Mouse (Mus musculus) B cell, adult 67 days (primary cell): Measurements from ENCODE around the gene Clic3. TPM values are rescaled to one million over a fixed set of nuclear protein-coding genes. Genes with fewer than 3 reads are reported as not detected.

ENCODE experiments used
- total RNA-seq, 2 experiments: library from RNA; stranded (reverse); gene quantifications; 4 replicates each; pipeline ENCODE4 v1.2.4; 2023

The Clic3 gene
- total RNA-seq: not detected

GRCm38 (mm10) chr2:25456205-25456953 is at the start of gene Clic3:
Clic3 (plus strand) TSS chr2:25456838.

GRCm38 (mm10) chr2:25422587-25423410 is 33.8 kb upstream of the Clic3 start, which contains the start of gene Fut7:
Fut7 (plus strand) TSS chr2:25423267.

GRCm38 (mm10) chr2:25428442-25429236 is 28.0 kb upstream of the Clic3 start, which contains the start of gene Abca2:
Abca2 (plus strand) TSS chr2:25428703.

DNA sequence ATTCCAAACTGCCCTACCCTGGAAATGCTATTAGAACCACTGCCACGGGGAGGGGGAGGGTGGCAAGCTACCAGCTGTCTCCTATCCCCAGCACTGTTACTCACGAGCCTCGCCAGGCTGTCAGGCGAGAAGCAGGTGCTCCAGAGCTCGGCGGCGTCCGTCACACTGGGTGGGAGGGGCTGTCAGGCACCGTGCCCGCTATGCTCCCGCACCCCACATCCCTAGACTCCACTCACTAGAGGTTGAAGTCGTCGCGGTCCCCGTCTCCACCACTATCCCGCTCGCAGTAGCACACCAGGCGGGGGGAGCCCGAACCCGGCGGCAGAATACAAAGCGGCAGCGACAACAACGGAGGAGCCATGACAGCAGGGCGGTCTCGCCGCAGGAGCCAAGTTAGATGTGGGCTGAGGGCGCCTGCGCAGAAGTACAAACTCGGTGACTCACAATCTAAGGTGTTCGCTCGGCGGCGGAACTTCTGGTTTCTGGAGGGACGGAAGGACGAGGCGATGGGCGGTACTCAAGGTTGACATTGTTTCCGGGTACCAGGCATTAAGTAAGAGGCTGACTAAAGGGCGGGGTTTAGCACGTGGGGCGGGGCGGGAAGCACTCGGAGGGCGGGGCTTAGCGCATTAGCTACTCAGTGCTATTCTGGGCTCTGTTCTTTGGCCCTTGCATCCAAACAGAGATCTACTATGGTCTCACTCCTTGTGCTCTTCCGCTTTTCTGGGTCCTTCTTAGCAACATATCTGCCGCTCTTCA is 4.1 kb downstream of the Clic3 start, which contains the start of gene Paxx:
Gene Paxx (minus strand): TSS at position 544 of the 759 bp plus-strand sequence.

DNA sequence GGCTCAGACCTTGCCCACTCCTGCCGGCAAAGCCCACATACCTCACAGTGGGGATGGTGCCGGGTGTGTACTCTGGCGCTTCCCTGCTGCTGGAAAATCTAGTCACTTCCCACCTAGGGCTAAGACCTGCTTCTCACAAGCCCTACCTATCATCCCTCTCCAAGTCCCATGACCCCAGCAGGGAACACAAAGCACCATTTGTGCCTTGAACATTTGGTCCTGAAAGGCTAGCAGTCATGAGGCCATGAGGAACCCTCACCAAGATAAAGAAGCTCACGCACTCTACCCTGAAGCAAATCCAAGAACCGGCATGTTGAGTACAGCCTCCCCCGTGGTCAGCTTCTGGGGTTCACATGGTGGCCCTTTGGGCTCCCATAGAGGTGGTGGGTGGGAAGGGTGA is 13.3 kb downstream of the Clic3 start, which contains the start of gene Ptgds:
Gene Ptgds (minus strand): TSS at position 78 of the 400 bp plus-strand sequence.

DNA sequence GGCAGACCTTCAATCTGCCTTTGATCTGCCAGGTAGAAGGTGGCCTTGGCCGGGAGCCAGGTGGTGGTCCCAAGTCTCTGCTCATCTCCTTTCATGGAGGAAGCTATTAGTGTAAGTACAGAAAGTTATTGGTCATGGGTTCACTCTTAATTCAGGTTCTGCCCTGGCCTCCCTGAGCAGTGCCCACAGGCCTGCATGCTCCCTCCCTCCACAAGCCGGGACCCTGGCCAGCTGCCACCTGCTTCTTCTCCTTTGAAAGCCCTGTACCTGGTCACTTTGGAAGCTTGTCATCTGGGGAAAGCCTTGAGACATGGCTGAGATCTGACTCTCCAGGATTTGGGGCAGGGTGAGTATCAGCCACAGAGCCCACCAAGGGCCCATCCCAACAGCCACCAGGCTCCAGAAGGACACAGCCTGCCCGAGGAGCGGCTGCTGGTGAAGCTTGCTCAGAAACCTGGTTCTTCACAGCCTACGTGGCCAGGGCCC is 36.9 kb downstream of the Clic3 start, which contains the start of gene Lcn12:
Gene Lcn12 (minus strand): TSS at position 436 of the 486 bp plus-strand sequence.

DNA sequence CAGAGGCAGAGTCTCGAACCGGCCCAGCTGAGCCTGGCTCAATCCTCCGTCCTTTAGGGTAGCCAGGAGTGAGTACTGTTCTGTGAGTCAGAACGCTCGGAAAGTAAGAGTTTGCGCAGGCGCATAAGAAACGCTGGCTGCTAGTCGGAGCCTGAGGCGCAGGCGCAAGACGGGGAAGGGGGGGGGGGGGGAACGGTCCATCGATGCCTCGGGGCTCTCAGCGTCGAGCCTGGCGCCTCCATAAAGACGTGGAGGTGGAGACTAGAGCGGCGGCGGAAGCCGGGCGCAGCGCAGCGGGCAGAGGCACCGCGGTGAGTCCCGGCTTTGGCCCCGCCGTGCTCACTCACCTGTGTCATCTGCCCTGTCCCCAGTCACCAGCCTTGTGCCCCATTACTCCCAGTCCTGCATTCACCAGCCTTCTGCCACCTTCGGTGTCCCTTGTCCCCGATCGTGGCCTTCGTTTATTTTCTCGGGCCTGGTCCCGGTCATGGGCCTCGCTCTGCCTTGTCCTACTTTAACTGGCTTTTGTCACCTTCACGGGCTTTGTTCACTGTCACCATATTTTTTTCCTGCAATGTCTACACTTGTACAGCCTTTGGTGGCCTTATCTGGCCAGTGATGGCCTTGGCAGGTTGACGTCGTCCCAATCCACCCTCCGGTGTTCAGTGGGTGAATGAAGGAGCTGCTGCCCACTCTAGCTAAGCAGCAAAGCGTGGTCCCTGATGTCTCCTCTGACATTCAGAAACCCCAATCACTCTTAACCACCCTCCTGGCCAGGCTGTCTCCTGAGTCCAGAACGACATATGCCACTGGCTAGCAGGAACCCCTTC is 44.2 kb downstream of the Clic3 start, which contains the start of gene Fbxw5:
Gene Fbxw5 (plus strand): TSS at position 175 of the 830 bp plus-strand sequence.

DNA sequence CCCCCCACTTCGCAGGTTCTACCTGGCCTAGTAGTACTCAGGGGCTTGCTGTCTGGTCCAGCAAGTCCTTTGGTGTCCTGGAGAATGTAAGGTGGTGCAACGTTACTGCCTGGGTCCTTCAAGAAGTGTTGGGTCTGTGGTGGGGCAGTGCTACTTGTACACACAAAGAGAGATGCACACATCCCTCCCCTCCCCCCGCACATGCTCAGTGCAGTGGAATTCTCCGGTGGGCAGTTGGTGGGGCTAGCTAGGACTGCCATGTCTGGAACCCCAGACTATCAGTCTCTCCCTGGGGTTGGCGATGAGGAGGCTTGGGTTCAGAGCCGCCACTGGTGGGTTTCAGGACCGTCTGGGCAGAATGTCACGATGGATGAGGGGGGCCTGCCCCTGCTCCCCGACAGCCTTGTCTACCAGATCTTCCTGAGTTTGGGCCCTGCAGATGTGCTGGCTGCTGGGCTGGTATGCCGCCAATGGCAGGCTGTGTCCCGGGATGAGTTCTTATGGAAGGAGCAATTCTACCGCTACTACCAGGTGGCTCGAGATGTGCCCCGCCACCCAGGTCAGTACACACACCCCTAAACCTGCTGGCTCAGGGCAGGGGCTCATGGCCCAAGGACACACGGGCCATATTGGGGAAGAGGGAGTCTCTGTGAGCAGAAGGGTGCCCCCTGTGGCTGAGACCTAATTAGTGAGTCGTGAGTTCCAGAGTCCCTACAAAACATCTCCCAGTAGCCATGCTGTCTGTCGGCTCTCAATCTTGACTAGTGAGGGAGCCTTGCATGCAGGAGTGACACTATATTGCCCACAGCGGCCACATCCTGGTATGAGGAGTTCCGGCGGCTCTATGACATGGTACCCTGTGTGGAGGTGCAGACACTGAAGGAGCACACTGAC is 45.2 kb downstream of the Clic3 start, which contains the start of gene C8g:
Gene C8g (minus strand): TSS at position 127 of the 894 bp plus-strand sequence.

Other genes with a start within 250 kb of the Clic3 start
- gene Nelfb, start 245.3 kb upstream of the Clic3 start, total RNA-seq: 10 to 100 TPM; 96.3 to 98.1 TPM
- gene Stpg3, start 242.2 kb upstream of the Clic3 start, total RNA-seq: not detected
- under 1 TPM in 1 of 2 experiments, not detected in 1; 0.50 TPM for gene Fam166a, start 238.1 kb upstream of the Clic3 start, total RNA-seq
- gene Tubb4b, start 232.1 kb upstream of the Clic3 start, total RNA-seq: 100 to 1,000 TPM; 117 to 128 TPM
- not detected for gene Slc34a3, start 222.5 kb upstream of the Clic3 start, total RNA-seq
- gene Rnf224, start 220.1 kb upstream of the Clic3 start, total RNA-seq: not detected
- gene Rnf208, start 214.6 kb upstream of the Clic3 start, total RNA-seq: not detected
- not detected for gene Cysrt1, start 214.4 kb upstream of the Clic3 start, total RNA-seq
- 10 to 100 TPM; 10.7 to 11.9 TPM for gene AL732309.1, start 210.0 kb upstream of the Clic3 start, total RNA-seq
- 10 to 100 TPM; 20.1 to 25.4 TPM for gene Tmem203, start 201.4 kb upstream of the Clic3 start, total RNA-seq
- gene Tprn, start 194.2 kb upstream of the Clic3 start, total RNA-seq: 10 to 100 TPM; 15.5 to 20.0 TPM
- 10 to 100 TPM; 43.7 to 44.2 TPM for gene Ssna1, start 184.4 kb upstream of the Clic3 start, total RNA-seq
- 100 to 1,000 TPM; 114 to 127 TPM for gene Anapc2, start 184.4 kb upstream of the Clic3 start, total RNA-seq
- not detected for gene Tmem210, start 168.7 kb upstream of the Clic3 start, total RNA-seq
- not detected for gene Lrrc26, start 166.9 kb upstream of the Clic3 start, total RNA-seq
- not detected for gene Grin1, start 137.7 kb upstream of the Clic3 start, total RNA-seq
- 10 to 100 TPM; 49.9 to 52.4 TPM for gene Man1b1, start 124.5 kb upstream of the Clic3 start, total RNA-seq
- 10 to 100 TPM; 36.0 to 36.9 TPM for gene Dpp7, start 100.5 kb upstream of the Clic3 start, total RNA-seq
- gene Uap1l1, start 91.2 kb upstream of the Clic3 start, total RNA-seq: 10 to 100 TPM; 25.0 to 27.0 TPM
- 1 to 10 TPM in 1 of 2 experiments, under 1 TPM in 1; 0.44 to 1.0 TPM for gene Sapcd2, start 84.5 kb upstream of the Clic3 start, total RNA-seq
- gene Entpd2, start 61.0 kb upstream of the Clic3 start, total RNA-seq: not detected
- gene Npdc1, start 57.5 kb upstream of the Clic3 start, total RNA-seq: not detected
- not detected for gene Fut7, start 33.6 kb upstream of the Clic3 start, total RNA-seq
- gene Abca2, start 28.1 kb upstream of the Clic3 start, total RNA-seq: 10 to 100 TPM; 48.1 to 52.4 TPM
- gene Paxx, start 4.3 kb downstream of the Clic3 start, total RNA-seq: 10 to 100 TPM; 90.9 to 100.0 TPM
- not detected for gene Ptgds, start 13.2 kb downstream of the Clic3 start, total RNA-seq
- not detected for gene Lcn12, start 37.1 kb downstream of the Clic3 start, total RNA-seq
- gene Fbxw5, start 43.9 kb downstream of the Clic3 start, total RNA-seq: 10 to 100 TPM; 72.0 to 74.1 TPM
- under 1 TPM in 1 of 2 experiments, not detected in 1; 0.93 TPM for gene C8g, start 44.9 kb downstream of the Clic3 start, total RNA-seq
- 10 to 100 TPM; 59.2 to 66.5 TPM for gene Traf2, start 90.1 kb downstream of the Clic3 start, total RNA-seq
- gene Edf1, start 101.0 kb downstream of the Clic3 start, total RNA-seq: 100 to 1,000 TPM; 109 to 136 TPM
- 1 to 10 TPM; 1.2 to 3.0 TPM for gene Mamdc4, start 118.0 kb downstream of the Clic3 start, total RNA-seq
- gene Phpt1, start 118.4 kb downstream of the Clic3 start, total RNA-seq: 10 to 100 TPM; 18.3 to 19.3 TPM
- under 1 TPM in 1 of 2 experiments, not detected in 1; 0.15 TPM for gene Ajm1, start 124.9 kb downstream of the Clic3 start, total RNA-seq
- 100 to 1,000 TPM; 100 to 112 TPM for gene Rabl6, start 151.7 kb downstream of the Clic3 start, total RNA-seq
- gene Ccdc183, start 160.8 kb downstream of the Clic3 start, total RNA-seq: not detected
- gene Tmem141, start 165.2 kb downstream of the Clic3 start, total RNA-seq: 1 to 10 TPM in 1 of 2 experiments, not detected in 1; 1.5 TPM
- gene Fcna, start 171.2 kb downstream of the Clic3 start, total RNA-seq: 1 to 10 TPM in 1 of 2 experiments, under 1 TPM in 1; 0.68 to 5.9 TPM
- not detected for gene Lcn8, start 196.3 kb downstream of the Clic3 start, total RNA-seq
- not detected for gene Lcn5, start 201.1 kb downstream of the Clic3 start, total RNA-seq
- not detected for gene Lcn6, start 219.9 kb downstream of the Clic3 start, total RNA-seq
- not detected for gene Lcn10, start 225.9 kb downstream of the Clic3 start, total RNA-seq
- not detected for gene Obp2a, start 243.2 kb downstream of the Clic3 start, total RNA-seq
- gene Bmyc, start 249.9 kb downstream of the Clic3 start, total RNA-seq: 10 to 100 TPM; 24.7 to 28.4 TPM